Mouse (Mus musculus) forebrain, embryonic 15.5 days (tissue): ENCODE measurements around the gene Olfr286. TPM values are rescaled to one million over a fixed set of nuclear protein-coding genes. Genes with fewer than 3 reads are reported as not detected.

Experiments
- ATAC-seq: fragments of 200-750 bp; cut with Nextera tagmentation; replicated peaks from 2 replicates; pipeline ENCODE4 v1.8.0; 2017; ENCODE audit warnings: mild to moderate bottlenecking, moderate TSS enrichment, moderate library complexity
- H3K27ac ChIP-seq: fragments of 300-500 bp; sonication (generic); replicated peaks from 2 replicates; pipeline ENCODE4 v1.5.1; 2015; ENCODE audit warnings: mild to moderate bottlenecking, inconsistent platforms
- H3K27me3 ChIP-seq: fragments of 300-500 bp; sonication (generic); 2 replicates; pipeline ENCODE4 v1.6.1; 2015; ENCODE audit warnings: inconsistent platforms
- H3K36me3 ChIP-seq: fragments of 300-500 bp; sonication (generic); 2 replicates; pipeline ENCODE4 v1.6.1; 2015; ENCODE audit warnings: mild to moderate bottlenecking, inconsistent platforms
- H3K4me1 ChIP-seq: fragments of 300-500 bp; sonication (generic); 2 replicates; pipeline ENCODE4 v1.6.1; 2015; ENCODE audit warnings: inconsistent platforms
- H3K4me2 ChIP-seq: fragments of 300-500 bp; sonication (generic); replicated peaks from 2 replicates; pipeline ENCODE4 v1.6.1; 2015; ENCODE audit warnings: mild to moderate bottlenecking, inconsistent platforms
- H3K4me3 ChIP-seq: fragments of 300-500 bp; sonication (generic); 2 replicates; pipeline ENCODE4 v1.5.1; 2015; ENCODE audit warnings: mild to moderate bottlenecking, inconsistent platforms
- H3K9ac ChIP-seq: fragments of 300-500 bp; sonication (generic); replicated peaks from 2 replicates; pipeline ENCODE4 v1.6.1; 2015; ENCODE audit warnings: mild to moderate bottlenecking, inconsistent platforms
- H3K9me3 ChIP-seq: fragments of 300-500 bp; sonication (generic); 2 replicates; pipeline ENCODE4 v1.6.1; 2016; ENCODE audit warnings: inconsistent platforms
- WGBS: fragments of 180-500 bp; shearing (Covaris S2); methylation state at CpG from one replicate; pipeline ENCODE4 v1.1.7; 2015; ENCODE audit warnings: mixed read lengths; 5-methylcytosine and 5-hydroxymethylcytosine counted together
- polyA plus RNA-seq: library from polyadenylated mRNA; unstranded; fragments of >200 nt; fragmentation: Nextera tagmentation; extraction: Ambion mirVana; gene quantifications from 2 replicates; pipeline ENCODE4 v1.2.1, GENCODE M21; 2015

Olfr286 gene
- not detected in 2 replicates for polyA plus RNA-seq

- H3K36me3 ChIP-seq = no peaks in the 10 kb centered on the region
- ATAC-seq = no peak
- H3K4me1 ChIP-seq = no peaks in the 10 kb centered on the region
- 87% methylated on average over 4 of the region's 4 CpGs for WGBS
- no peaks in the 10 kb centered on the region for H3K9me3 ChIP-seq
- H3K9ac ChIP-seq = no peak within 1 kb of the TSS
- no peaks in the 10 kb centered on the region for H3K27me3 ChIP-seq
- H3K4me3 ChIP-seq = no peak within 1 kb of the TSS
- H3K4me2 ChIP-seq = no peak within 1 kb of the TSS
- no peak within 1 kb of the TSS for H3K27ac ChIP-seq
These were observed at the start of gene Olfr286 for GRCm38 (mm10) chr15:98234350-98234749. Gene Olfr286 (minus strand): TSS chr15:98234450.

DNA sequence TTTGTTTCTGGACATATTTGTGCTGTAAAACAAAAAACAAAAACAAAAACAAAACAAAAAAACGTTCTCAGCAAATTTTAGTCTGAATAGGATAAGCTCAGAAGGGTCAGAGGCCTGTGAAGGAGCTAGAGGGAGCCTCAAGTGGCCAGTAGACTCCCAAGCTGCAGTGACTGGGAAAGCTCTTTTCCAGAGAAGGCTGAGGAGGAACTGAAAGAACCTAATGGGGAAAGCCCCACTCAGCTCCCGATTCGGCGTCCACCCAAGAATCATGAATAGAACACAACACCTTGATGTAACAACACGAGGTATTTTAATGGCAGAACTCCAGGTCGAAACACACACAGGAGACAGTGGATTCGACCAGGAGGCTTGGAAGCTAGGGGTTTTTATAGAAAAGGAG, 23.5 kb upstream of the Olfr286 start:
- H3K4me2 ChIP-seq = no peak overlapping the region
- no peak overlapping the region for H3K27ac ChIP-seq
- H3K36me3 ChIP-seq = no peaks in the 10 kb centered on the region
- no peaks in the 10 kb centered on the region for H3K9me3 ChIP-seq
- H3K4me1 ChIP-seq = no peaks in the 10 kb centered on the region
- 85% methylated on average over 7 of the region's 7 CpGs for WGBS
- H3K27me3 ChIP-seq = no peaks in the 10 kb centered on the region
- H3K4me3 ChIP-seq = no peak overlapping the region
- no peak overlapping the region for H3K9ac ChIP-seq
- ATAC-seq = no peak

- Histone ChIP-seq H3K27ac (no peak within 1 kb of the TSS), H3K27me3 (no peaks in the 10 kb centered on the region), H3K9me3 (no peaks in the 10 kb centered on the region), H3K36me3 (no peaks in the 10 kb centered on the region), H3K9ac (no peak within 1 kb of the TSS), H3K4me3 (no peak within 1 kb of the TSS), H3K4me2 (no peak within 1 kb of the TSS), H3K4me1 (no peaks in the 10 kb centered on the region)
- 90% methylated on average over 8 of the region's 8 CpGs for WGBS
- no peak for ATAC-seq
These were observed 22.9 kb upstream of the Olfr286 start, which contains the start of gene H1fnt for GRCm38 (mm10) chr15:98257193-98257592. Gene H1fnt (minus strand): TSS chr15:98257293.

DNA sequence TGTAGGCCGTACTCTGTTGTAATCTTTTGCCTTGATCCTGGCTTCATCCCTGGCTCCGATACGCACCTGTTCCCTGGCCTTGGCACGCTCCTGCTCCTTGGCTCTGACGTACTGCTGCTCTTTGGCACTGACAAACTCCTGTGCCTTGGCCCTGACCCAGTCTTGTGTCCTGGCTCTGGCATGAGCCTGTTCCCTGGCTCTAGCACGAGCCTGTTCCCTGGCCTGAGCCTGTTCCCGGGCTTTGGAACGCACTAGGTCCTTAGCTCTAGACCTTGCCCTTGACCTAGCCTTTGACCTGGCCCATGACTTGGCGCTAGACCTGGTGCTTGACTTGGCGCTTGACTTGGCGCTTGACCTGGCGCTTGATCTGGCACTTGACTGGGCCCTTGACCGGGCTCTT, 22.0 kb upstream of the Olfr286 start:
- H3K4me2 ChIP-seq = no peak overlapping the region
- no peak overlapping the region for H3K4me3 ChIP-seq
- H3K4me1 ChIP-seq = no peaks in the 10 kb centered on the region
- H3K27ac ChIP-seq = no peak overlapping the region
- H3K36me3 ChIP-seq = no peaks in the 10 kb centered on the region
- no peak for ATAC-seq
- no peaks in the 10 kb centered on the region for H3K27me3 ChIP-seq
- 92% methylated on average over 13 of the region's 13 CpGs for WGBS
- no peak overlapping the region for H3K9ac ChIP-seq
- H3K9me3 ChIP-seq = no peaks in the 10 kb centered on the region

- H3K4me1 ChIP-seq = no peaks in the 10 kb centered on the region
- ATAC-seq = no peak
- 90% methylated on average over 4 of the region's 4 CpGs for WGBS
These were observed 1.2 kb upstream of the Olfr286 start for GRCm38 (mm10) chr15:98235442-98235841.

DNA sequence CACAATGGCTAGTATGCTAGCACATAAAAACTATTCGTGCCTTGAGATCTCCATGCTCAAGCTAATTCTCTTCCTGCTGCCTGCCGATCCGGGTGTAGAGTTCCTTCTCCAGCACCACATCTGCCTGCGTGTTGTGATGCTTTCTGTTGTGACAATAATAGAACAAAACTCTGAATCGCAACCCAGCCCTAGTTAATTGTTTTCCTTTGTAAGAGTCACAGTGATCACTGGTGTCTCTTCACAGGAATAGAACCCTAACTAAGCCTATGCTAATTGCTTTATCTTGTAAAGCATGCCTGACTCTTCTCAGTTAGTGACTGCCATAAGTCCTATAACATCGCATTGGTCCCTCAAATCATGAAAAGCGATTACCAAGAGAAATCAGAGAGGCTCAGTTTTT, 8.2 kb downstream of the Olfr286 start:
- no peak for ATAC-seq
- WGBS = 66% methylated on average over 7 of the region's 7 CpGs
- H3K4me3 ChIP-seq = no peak overlapping the region

More at GRCm38 (mm10) chr15:98235442-98235841, 1.2 kb upstream of the Olfr286 start:
- no peak overlapping the region for H3K4me3 ChIP-seq
- no peaks in the 10 kb centered on the region for H3K36me3 ChIP-seq
- no peaks in the 10 kb centered on the region for H3K27me3 ChIP-seq
- H3K9ac ChIP-seq = no peak overlapping the region
- no peaks in the 10 kb centered on the region for H3K9me3 ChIP-seq
- H3K4me2 ChIP-seq = no peak overlapping the region
- no peak overlapping the region for H3K27ac ChIP-seq

GRCm38 (mm10) chr15:98225610-98226009, 8.6 kb downstream of the Olfr286 start:
- Histone ChIP-seq H3K27ac (no peak overlapping the region), H3K36me3 (no peaks in the 10 kb centered on the region), H3K4me2 (no peak overlapping the region), H3K9ac (no peak overlapping the region), H3K27me3 (no peaks in the 10 kb centered on the region), H3K9me3 (no peaks in the 10 kb centered on the region), H3K4me1 (no peaks in the 10 kb centered on the region), H3K4me3 (no peak overlapping the region)
- no peak for ATAC-seq
- WGBS = 39% methylated on average over 16 of the region's 16 CpGs

More for the DNA sequence above, 8.2 kb downstream of the Olfr286 start:
- Histone ChIP-seq H3K9ac (no peak overlapping the region), H3K36me3 (no peaks in the 10 kb centered on the region), H3K27ac (no peak overlapping the region), H3K4me1 (no peaks in the 10 kb centered on the region), H3K27me3 (no peaks in the 10 kb centered on the region), H3K4me2 (no peak overlapping the region), H3K9me3 (no peaks in the 10 kb centered on the region)

- no peaks in the 10 kb centered on the region for H3K9me3 ChIP-seq
- no peaks in the 10 kb centered on the region for H3K27me3 ChIP-seq
- no peak overlapping the region for H3K27ac ChIP-seq
- ATAC-seq = no peak
- no peak overlapping the region for H3K4me2 ChIP-seq
- no peak overlapping the region for H3K4me3 ChIP-seq
- no peak overlapping the region for H3K9ac ChIP-seq
- no peaks in the 10 kb centered on the region for H3K36me3 ChIP-seq
- no peaks in the 10 kb centered on the region for H3K4me1 ChIP-seq
These were observed 11.9 kb downstream of the Olfr286 start for GRCm38 (mm10) chr15:98222377-98222776.

DNA sequence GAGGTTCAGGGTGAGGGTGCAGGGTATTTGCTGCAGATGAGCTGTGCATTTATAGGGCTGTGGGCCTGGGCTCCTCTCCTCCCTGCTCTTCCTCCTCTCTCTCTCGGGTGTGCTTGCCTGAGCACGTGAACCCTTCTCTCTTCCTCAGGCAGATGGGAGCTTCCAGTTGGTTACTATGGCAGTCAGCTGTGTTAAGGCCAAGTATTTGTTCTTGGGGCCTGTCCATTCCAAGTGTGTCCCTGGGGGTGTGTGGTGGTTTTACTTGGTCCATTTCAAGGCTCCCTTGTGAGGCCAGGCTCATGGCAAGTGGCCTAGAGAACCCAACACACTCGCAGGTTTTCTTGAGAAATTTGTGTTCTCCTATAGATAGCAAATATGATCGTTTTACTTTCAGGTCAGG, 13.4 kb downstream of the Olfr286 start, which contains the start of the genes Gm44579 and Olfr287:
Gene Gm44579 (minus strand): TSS at position 101 of the 400 bp plus-strand sequence.
Gene Olfr287 (minus strand): TSS at position 180 of the 400 bp plus-strand sequence.
- no peak within 1 kb of the TSS for H3K9ac ChIP-seq
- H3K36me3 ChIP-seq = no peaks in the 10 kb centered on the region
- no peak within 1 kb of the TSS for H3K4me3 ChIP-seq
- H3K4me2 ChIP-seq = no peak within 1 kb of the TSS
- no peaks in the 10 kb centered on the region for H3K9me3 ChIP-seq
- H3K27me3 ChIP-seq = no peaks in the 10 kb centered on the region
- H3K4me1 ChIP-seq = no peaks in the 10 kb centered on the region
- 70% methylated on average over 4 of the region's 4 CpGs for WGBS
- no peak for ATAC-seq
- no peak within 1 kb of the TSS for H3K27ac ChIP-seq

DNA sequence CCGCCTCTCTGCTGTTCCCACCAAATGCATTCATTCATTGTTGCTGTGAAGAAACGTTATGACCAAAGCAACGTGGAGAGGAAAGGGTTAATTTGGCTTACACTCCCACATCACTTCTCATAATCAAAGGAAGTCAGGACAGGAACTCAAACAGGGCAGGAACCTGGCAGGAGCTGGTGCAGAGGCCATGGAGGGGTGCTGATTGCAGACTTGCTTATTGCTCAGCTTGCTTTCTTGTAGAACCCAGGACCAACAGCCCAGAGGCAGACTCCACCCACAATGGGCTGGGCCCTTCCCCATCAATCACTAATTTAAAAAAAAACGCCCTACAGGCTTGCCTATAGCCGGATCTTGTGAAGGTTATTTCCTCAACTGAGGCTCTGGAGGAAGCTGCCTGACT, 20.1 kb downstream of the Olfr286 start:
- Histone ChIP-seq H3K4me1 (no peaks in the 10 kb centered on the region), H3K4me3 (no peak overlapping the region), H3K9ac (no peak overlapping the region), H3K27me3 (no peaks in the 10 kb centered on the region), H3K9me3 (no peaks in the 10 kb centered on the region), H3K4me2 (no peak overlapping the region), H3K36me3 (no peaks in the 10 kb centered on the region), H3K27ac (no peak overlapping the region)
- no peak for ATAC-seq
- WGBS = 75% methylated on average over 5 of the region's 5 CpGs

DNA sequence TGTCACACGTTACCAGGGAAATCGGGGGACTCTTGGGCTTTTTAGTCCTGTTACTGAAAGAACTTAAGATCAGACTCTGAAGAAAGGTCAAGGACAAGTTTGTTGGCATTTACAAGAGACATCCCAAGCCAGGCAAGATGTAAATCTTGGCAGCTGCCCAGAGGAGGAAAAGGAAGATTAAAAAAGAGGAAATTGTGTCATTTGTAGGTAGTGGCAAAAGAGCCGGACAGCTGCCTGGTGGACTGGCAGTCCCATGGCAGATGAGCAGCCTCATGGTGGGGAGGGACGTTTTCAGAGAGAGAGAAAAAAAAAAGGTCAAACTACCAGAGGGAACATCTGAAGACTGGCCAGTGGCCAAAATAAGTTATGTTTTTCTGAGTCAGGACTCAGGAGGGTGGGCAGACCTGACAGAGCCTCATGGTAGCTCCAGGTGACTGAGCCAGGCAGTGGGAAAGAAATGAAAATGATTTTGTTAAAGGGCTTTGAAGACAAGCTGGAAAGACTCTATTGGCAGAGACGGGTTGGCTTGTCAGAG, 20.8 kb downstream of the Olfr286 start:
- ATAC-seq = no peak
- H3K27ac ChIP-seq = no peak overlapping the region
- no peaks in the 10 kb centered on the region for H3K36me3 ChIP-seq
- H3K4me2 ChIP-seq = no peak overlapping the region
- no peaks in the 10 kb centered on the region for H3K9me3 ChIP-seq
- 87% methylated on average over 5 of the region's 5 CpGs for WGBS
- H3K9ac ChIP-seq = no peak overlapping the region
- no peak overlapping the region for H3K4me3 ChIP-seq
- H3K27me3 ChIP-seq = no peaks in the 10 kb centered on the region
- no peaks in the 10 kb centered on the region for H3K4me1 ChIP-seq

DNA sequence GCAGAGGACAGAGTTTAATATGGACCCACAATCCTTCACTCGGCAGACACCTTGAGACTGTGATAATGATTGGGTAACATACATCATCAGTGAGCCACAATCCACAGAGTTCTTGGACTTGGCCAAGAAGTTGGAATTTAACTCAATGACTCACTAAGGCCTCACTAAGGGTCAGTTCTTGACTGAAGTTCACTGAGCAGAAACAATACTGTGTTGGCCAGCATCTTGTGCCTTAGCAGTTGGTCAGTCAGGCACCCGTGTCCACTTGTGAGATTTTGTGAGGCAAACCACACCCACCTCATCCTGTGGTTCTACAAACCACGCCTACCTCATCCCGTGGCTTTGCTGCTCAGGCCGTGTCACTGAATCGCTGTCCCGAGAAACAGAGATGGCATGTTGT, 24.6 kb downstream of the Olfr286 start:
- 91% methylated on average over 7 of the region's 7 CpGs for WGBS
- Histone ChIP-seq H3K9me3 (no peaks in the 10 kb centered on the region), H3K27me3 (no peaks in the 10 kb centered on the region), H3K4me1 (no peaks in the 10 kb centered on the region), H3K4me2 (no peak overlapping the region), H3K4me3 (no peak overlapping the region), H3K9ac (no peak overlapping the region), H3K36me3 (no peaks in the 10 kb centered on the region), H3K27ac (no peak overlapping the region)
- ATAC-seq = no peak

DNA sequence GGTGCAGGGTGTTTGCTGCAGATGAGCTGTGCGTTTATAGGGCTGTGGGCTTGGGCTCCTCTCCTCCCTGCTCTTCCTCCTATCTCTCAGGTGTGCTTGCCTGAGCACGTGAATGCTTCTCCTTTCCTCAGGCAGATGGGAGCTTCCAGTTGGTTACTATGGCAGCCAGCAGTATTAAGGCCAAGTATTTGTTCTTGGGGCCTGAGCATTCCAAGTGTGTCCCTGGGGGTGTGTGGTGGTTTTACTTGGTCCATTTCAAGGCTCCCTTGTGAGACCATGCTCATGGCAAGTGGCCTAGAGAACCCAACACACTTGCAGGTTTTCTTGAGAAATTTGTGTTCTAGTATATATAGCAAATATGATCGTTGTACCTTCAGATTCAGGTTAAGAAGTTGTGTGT, 38.8 kb downstream of the Olfr286 start, which contains the start of gene Olfr288:
Gene Olfr288 (minus strand): TSS at position 101 of the 400 bp plus-strand sequence.
- 64% methylated on average over 3 of the region's 3 CpGs for WGBS
- no peak within 1 kb of the TSS for H3K9ac ChIP-seq
- no peaks in the 10 kb centered on the region for H3K4me1 ChIP-seq
- no peaks in the 10 kb centered on the region for H3K36me3 ChIP-seq
- ATAC-seq = no peak
- no peak within 1 kb of the TSS for H3K4me2 ChIP-seq
- H3K4me3 ChIP-seq = no peak within 1 kb of the TSS
- no peaks in the 10 kb centered on the region for H3K27me3 ChIP-seq
- no peak within 1 kb of the TSS for H3K27ac ChIP-seq
- no peaks in the 10 kb centered on the region for H3K9me3 ChIP-seq
